Mouse (Mus musculus) layer of hippocampus, adult 2 months (tissue): ENCODE measurements around the gene Trap1. TPM values are rescaled to one million over a fixed set of nuclear protein-coding genes. Genes with fewer than 3 reads are reported as not detected.
"Not testable (repeated sequence)": the region's sequence is repeated elsewhere in the genome, so short reads cannot be mapped to it uniquely, and the experiment has no call there.

Source experiments
- DNase-seq, 2 experiments: peaks; one replicate each; pipeline ENCODE4 v3.0.0; 2022; ENCODE audit warnings: low spot score in 2 of 2
- H3K27ac ChIP-seq: fragments of 200-600 bp; 2 replicates; pipeline ENCODE4 v1.8.1; 2022
- H3K4me3 ChIP-seq: fragments of 200-600 bp; 2 replicates; pipeline ENCODE4 v1.8.1; 2022; ENCODE audit warnings: mild to moderate bottlenecking
- CTCF ChIP-seq: fragments of 200-600 bp; conservative IDR thresholded peaks from 2 replicates; pipeline ENCODE4 v1.8.1; 2022; ENCODE audit warnings: antibody characterized with exemption, mild to moderate bottlenecking, moderate library complexity
- microRNA-seq, 2 experiments: library from miRNA; unstranded; fragments of <30 nt; microRNA quantifications; one replicate each; pipeline ENCODE4 v1.2.0; 2021
- total RNA-seq, 2 experiments: library from RNA; stranded (reverse); gene quantifications; 2 replicates each; pipeline ENCODE4 v1.2.3; 2021

The Trap1 gene
- total RNA-seq, 2 experiments from 2014 or later: 70.7 to 70.9 TPM

DNA sequence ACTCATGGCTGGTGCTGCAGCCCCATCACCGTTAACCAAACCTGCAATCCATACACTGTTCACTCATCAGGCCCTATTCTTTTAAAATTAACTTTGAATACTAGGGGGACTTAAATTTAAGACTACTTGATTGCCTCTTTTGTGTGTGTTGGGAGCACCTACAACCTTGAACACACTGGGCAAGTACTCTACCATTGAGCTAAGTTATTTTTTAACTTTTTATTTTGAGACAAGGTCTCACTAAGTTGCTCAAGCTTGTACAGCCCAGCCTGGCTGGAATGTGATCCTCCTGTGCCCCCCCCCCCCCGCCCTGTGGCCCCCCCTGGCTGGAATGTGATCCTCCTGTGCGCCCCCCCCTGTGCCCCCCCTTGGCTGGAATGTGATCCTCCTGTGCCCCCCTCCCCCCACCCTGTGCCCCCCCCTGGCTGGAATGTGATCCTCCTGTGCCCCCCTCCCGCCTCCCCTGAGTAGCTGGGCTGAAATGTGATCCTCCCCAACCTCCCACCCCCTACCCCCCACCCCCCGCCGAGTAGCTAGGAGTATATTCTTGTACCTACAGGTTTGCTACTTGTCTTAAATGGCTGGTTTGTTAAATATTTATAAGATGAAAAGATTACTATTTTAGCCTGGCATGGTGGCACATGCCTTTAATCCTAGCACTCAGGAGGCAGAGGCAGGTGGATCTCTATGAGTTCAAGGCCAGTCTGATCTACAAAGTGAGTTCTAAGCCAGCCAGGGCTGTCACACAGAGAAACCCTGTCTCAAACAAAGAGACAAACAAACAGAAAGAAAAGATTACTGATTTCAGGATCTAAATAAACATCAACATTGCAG lies 46.0 kb downstream of the Trap1 start:
- TF ChIP-seq CTCF: no peak
- H3K27ac ChIP-seq: no peak overlapping the region
- H3K4me3 ChIP-seq: no peak overlapping the region
- DNase-seq: no peak

DNA sequence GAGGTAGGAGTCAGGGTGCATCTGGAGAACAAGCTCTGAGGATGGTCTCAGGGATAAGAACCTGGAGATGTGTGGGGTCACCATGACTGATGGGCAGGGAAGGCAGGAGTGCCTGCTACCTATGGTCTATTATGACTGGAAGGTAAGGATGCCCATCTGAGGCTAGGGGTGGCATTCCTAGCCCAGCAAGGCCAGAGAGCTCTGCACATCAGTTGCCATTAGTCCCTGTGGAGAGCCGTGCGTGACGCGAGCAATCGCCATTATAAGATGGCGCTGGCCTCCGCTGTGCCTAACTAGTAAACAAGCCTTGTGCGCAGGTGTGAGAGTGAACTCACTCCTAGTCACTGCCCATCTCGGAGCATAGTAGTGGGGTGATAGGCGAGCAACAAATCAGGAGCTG lies 47.1 kb downstream of the Trap1 start:
- TF ChIP-seq CTCF: no peak
- DNase-seq: no peak
- Histone ChIP-seq H3K27ac (no peak overlapping the region), H3K4me3 (no peak overlapping the region)

DNA sequence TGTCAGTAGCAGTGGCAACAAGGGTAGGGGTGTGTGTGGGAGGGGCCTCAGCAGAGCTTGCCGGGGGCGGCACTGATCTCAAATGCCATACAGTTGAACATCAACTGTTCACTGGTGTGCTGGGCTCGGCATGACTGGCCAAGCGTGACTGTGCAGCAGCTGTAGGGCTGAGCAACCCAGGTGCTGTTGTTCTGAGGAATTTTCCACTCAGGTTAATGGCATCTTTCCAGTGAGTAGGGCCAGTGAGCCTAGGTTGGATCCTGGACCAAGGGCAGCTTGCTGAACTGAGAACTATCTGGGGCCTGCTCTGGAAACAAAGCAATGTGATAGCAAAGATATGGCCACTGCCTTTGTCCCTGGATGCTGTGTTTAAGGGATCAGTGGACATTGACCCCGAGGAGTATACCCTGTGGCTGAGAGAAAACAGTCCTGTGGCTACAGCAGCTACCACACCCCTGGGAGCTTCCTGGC lies 48.2 kb downstream of the Trap1 start:
- no peak overlapping the region for H3K4me3 ChIP-seq
- TF ChIP-seq CTCF: no peak
- H3K27ac ChIP-seq: no peak overlapping the region
- no peak for DNase-seq

DNA sequence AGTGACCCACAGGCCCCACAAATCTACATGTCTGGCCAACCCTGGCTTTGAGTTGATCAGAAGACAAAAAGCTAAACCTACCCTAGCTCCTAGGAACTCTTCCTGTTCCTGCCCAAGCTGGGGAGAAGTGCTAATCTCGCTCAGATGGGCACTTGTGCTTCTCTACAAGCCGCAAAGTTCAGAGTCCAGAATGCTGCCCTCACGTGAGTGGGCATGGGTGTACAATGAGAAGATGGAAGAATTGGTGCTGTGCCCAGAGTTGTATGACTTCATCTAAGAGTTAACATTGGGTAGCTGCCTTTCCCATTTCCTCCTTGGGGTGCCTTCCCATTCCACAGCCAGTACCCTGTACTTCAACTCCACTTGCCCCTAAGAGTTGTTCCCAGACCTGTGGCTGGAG lies 50.4 kb downstream of the Trap1 start:
- no peak for TF ChIP-seq CTCF

DNA sequence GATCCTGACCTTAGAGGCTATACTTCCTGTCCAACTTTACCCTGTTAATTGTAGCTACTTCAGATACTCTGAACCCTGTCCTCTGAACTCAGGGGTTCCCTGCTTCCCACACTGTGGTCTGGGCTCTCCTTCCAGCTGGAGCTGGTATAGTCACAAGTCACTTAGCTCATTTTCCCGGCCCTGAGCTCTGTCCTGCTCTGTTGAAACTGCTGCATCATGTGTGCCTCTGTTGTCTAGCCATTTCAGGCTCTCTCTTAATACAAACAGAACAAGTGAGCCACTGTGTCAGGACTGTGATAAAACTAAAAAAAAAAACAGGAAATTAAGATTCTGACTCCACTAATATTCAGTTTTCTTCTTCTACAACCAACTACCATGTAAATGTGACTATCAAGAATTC lies 51.0 kb downstream of the Trap1 start:
- DNase-seq: no peak
- no peak overlapping the region for H3K4me3 ChIP-seq
- H3K27ac ChIP-seq: no peak overlapping the region
- TF ChIP-seq CTCF: no peak

More for the DNA sequence above, 50.4 kb downstream of the Trap1 start:
- no peak for DNase-seq
- no peak overlapping the region for H3K4me3 ChIP-seq
- H3K27ac ChIP-seq: no peak overlapping the region

DNA sequence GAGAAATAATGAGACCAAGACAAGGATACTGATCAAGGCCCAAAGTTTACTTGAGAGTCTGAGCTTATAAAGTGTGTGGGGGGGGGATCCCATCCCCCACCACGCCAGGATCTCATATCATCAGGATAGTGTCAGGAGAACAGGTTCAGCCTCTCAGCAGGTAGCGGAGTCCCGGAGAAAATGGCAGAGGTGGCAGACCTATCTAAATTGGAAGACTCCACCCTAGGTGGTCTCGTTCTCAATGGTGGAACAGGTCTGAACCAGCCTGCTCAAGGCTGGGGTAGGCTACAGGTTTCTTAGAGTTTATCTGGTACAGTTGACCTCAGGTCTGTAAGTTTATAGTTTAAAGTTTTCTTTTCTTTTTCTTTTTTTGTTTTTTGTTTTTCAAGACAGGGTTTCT lies 54.9 kb downstream of the Trap1 start:
- TF ChIP-seq CTCF: no peak
- no peak overlapping the region for H3K27ac ChIP-seq
- no peak overlapping the region for H3K4me3 ChIP-seq
- no peak for DNase-seq

DNA sequence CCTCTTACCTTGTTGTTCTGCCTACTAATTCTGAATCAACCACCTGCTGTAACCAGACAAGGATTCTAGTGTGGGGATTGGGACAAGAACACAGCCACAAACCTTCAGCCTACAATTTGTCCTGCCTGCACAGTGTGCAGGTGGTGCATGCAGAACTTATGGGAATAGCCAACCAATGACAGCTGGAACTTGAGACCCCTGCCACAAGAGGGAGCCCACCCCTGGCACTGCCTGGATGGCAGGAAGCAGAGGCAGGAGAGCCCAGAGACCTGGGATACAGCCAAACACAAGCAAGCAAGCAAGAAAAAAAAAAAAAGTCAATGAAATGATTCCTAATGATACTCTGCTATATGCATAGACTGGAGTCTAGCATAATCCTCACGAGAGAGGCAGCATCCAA lies 56.4 kb downstream of the Trap1 start:
- TF ChIP-seq CTCF: no peak

DNA sequence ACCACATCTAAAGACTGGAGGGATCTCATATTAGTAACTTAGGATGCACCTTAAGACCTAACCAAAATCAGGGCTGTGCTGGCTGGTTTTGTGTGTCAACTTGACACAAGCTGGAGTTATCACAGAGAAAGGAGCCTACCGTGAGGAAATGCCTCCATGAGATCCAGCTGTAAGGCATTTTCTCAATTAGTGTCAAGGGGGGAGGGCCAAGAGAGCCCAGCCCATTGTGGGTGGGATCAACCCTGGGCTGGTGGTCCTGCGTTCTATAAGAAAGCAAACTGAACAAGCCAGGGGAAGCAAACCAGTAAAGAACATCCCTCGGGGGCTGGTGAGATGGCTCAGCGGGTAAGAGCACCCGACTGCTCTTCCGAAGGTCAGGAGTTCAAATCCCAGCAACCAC lies 60.2 kb downstream of the Trap1 start:
- not testable (repeated sequence) for DNase-seq, H3K4me3 ChIP-seq

More for the DNA sequence above, 56.4 kb downstream of the Trap1 start:
- DNase-seq: no peak
- Histone ChIP-seq H3K4me3 (no peak overlapping the region), H3K27ac (no peak overlapping the region)

DNA sequence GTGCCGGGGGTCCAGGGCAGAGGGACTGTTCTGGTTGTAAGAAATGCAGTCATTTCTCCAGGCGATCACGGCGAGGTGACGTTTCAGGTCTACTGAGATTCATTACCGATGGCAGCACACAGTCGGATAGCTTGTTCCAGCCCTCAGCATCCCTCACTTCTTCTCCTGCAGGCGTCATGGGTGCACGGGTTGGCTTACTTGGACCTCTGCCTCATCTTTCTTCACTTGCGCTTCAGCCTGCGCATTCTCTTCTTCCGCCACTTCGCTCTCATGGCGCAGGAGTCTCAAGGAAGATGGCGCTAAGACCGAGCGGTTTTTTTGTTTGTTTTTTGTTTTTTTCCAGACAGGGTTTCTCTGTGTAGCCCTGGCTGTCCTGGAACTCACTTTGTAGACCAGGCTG lies 60.8 kb downstream of the Trap1 start:
- DNase-seq, H3K27ac ChIP-seq, H3K4me3 ChIP-seq: not testable (repeated sequence)

More for the DNA sequence above, 60.2 kb downstream of the Trap1 start:
- not testable (repeated sequence) for H3K27ac ChIP-seq

DNA sequence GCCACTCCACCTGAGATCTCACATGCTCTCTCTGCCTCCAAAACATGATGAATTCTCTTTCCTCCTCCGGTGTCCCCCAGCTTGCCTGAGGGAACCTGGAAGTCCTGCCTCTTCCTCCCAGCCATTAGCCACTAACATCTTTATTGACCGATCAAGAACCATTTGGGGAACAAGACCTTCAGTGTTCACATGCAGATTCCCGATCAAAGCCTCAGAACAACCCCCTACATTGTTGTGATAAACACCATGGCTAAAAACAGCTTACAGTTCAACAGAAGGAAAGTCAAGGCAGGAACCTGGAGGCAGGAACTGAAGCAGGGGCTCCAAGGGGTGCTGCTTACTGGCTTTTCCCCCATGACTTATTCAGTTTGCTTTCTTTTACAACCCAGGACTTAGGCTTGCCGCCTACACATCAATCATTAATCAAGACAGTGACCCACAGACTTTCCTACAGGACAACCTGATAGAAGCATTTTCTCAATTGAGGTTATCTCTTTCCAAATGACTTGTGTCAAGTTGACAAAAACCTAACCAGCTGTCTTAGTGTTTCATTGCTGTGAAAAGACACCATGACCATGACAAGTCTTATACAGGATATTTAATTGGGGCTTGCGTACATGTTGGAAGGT lies 63.5 kb downstream of the Trap1 start:
- no peak for TF ChIP-seq CTCF
- H3K4me3 ChIP-seq: no peak overlapping the region
- DNase-seq: no peak
- H3K27ac ChIP-seq: no peak overlapping the region

DNA sequence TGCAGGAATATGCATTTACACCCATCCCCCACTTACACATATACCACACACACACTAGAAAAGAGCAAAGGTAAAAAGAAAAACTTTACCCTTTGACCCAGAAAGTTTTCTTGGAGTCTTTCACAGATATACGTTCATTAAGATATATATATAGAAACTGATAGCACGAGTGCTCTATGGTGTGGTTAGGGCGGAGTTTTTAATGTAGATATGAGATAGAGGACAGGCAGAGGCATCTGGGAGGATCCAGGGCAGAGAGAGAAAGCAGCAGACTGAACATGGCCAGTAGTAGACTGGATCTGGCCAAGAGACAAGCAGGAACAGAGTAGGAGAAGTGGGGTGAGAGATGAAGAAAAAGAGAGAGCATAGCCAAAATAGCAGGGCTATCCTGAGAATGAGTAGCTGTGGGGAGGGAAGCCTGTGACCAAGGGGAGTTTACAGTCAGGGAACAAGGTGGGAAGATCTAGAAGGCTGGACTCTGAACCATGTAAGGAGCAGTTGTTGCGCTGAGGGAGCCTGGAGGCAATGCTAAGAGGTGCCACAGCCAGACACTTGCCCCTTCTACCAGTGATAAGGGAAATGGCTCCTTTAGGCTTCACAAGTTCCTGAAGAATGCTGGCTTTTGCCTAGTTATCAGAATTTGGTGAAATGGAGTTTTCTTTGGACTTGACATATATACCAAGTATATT lies 64.6 kb downstream of the Trap1 start:
- TF ChIP-seq CTCF: no peak
- no peak overlapping the region for H3K4me3 ChIP-seq
- H3K27ac ChIP-seq: no peak overlapping the region
- no peak for DNase-seq

DNA sequence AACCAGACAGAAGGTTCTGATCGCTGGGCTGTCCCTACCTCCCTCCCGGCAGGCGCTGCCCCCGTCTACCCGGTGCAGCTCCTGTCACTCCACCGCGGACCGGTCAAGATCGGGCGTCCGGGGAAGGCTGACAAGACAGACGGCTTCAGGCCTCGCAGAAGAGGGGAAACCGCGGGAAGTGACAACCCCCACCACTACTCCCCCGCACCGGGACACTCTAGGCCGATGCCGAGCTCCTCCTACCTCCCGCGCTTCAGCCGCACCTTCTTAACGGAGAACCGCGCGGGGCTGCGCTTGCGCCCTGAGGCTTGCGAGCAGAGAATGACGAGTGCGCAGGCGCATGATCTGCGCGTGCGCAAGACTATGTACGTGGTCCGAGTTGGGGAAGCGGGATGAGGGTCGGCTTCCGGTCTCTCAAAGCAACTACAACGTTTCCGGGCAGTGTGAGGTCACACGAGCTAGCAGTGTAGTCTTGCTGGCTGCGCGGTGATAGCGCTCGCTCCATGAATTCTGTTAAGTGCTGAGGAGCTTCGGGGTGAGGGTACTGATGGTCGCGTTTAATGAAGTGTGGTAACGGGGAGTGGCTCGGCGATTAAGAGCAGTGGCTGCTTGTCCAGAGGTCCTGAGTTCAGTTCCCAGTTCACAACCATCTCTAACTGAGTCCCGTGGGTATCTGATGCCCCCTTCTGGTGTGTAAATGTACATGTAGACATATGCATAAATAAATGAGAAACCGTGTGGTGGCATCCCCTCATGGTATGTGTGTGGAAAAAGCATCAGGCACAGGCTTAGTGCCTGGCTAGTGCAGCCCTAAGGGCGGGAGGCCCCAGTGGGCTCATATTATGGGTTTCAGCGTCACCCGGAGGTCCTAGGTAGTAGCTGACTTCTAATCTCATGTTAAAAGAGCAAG lies 73.9 kb downstream of the Trap1 start, which contains the start of gene Slx4:
TSS of gene Slx4 (minus strand) at position 282 of the 910 bp plus-strand sequence.
- peak within 1 kb of the TSS; percentile 82 for H3K4me3 ChIP-seq
- TF ChIP-seq CTCF: peak; percentile 69

More for the DNA sequence above, 73.9 kb downstream of the Trap1 start, which contains the start of gene Slx4:
- peak; percentile 94 to 96 for DNase-seq
- H3K27ac ChIP-seq: peak within 1 kb of the TSS; percentile 86

Small RNA genes within 50 kb of the gene (microRNA-seq; reads per million reads assigned to microRNA genes)
- 0 reads per million in 2 experiments for gene Gm23413

Other genes starting within 250 kb of the Trap1 start
- not detected for gene Olfr15, start 246.9 kb downstream of the Trap1 start, total RNA-seq
- gene Zfp174, start 230.6 kb downstream of the Trap1 start, total RNA-seq: 1 to 10 TPM; 4.8 to 5.3 TPM
- 10 to 100 TPM; 89.3 to 95.2 TPM for gene Naa60, start 205.5 kb downstream of the Trap1 start, total RNA-seq
- gene Zfp597, start 193.3 kb downstream of the Trap1 start, total RNA-seq: 10 to 100 TPM; 21.3 to 23.0 TPM
- under 1 TPM in 1 of 2 experiments, not detected in 1; 0.91 TPM for gene Gm20695, start 193.2 kb downstream of the Trap1 start, total RNA-seq
- 1 to 10 TPM; 4.2 to 4.7 TPM for gene 1700037C18Rik, start 169.1 kb downstream of the Trap1 start, total RNA-seq
- gene Cluap1, start 169.0 kb downstream of the Trap1 start, total RNA-seq: 10 to 100 TPM; 32.7 to 37.9 TPM
- gene Nlrc3, start 101.2 kb downstream of the Trap1 start, total RNA-seq: 1 to 10 TPM; 1.6 to 2.5 TPM
- gene Slx4, start 74.1 kb downstream of the Trap1 start, total RNA-seq: 10 to 100 TPM; 39.6 to 44.0 TPM
- gene Dnase1, start 40.9 kb downstream of the Trap1 start, total RNA-seq: not detected
- gene Crebbp, start 136.2 kb upstream of the Trap1 start, total RNA-seq: 10 to 100 TPM; 87.2 to 91.1 TPM